Mouse (Mus musculus): ENCODE data around the gene Rbfox3. TPM values are rescaled to one million over a fixed set of nuclear protein-coding genes. Genes with fewer than 3 reads are reported as not detected.
A peak's percentile ranks its signal among the peaks of the same experiment; 100 is the strongest.

The Rbfox3 gene
- polyA plus RNA-seq, 2 experiments, result 0.08 to 0.17 TPM

GRCm38 (mm10) chr11:118469509-118470160, 441.8 kb downstream of the Rbfox3 start:
- Histone ChIP-seq H3K4me3 (ENCODE audit: insufficient read depth in 1 of 2, low read depth in 2 of 2, low read length in 2 of 2) (no peak overlapping the region), H3K4me2 (ENCODE audit: low read depth) (peak overlapping the region; percentile 18; the same call in 1 of the 2 replicates), H3K27ac (no peak overlapping the region), H3K9me3 (ENCODE audit: control insufficient read depth, low read length) (no peaks in the 10 kb centered on the region), H3K4me1 (replicated peaks; ENCODE audit: control insufficient read depth in 2 of 2, insufficient read depth in 2 of 2, low read length in 1 of 2) (peaks cover 25 to 36% of the 10 kb centered on the region in 2 experiments), H3K36me3 (replicated peaks; ENCODE audit: control insufficient read depth, insufficient read depth, low read depth) (no peaks in the 10 kb centered on the region), H3K27me3 (ENCODE audit: control insufficient read depth, insufficient read depth, low read length) (no peaks in the 10 kb centered on the region), H3K9ac (replicated peaks) (no peak overlapping the region)
- 49% methylated on average over 10 of the region's 10 CpGs for WGBS (ENCODE audit: insufficient replicate concordance)
- TF ChIP-seq EP300 (IDR thresholded peaks at IDR 0.05; ENCODE audit: low read depth), result no peak
- TF ChIP-seq CTCF (IDR thresholded peaks at IDR 0.05; ENCODE audit: low read depth), result no peak
- no peak for DNase-seq (ENCODE audit: low read depth in 3 of 3, low spot score in 3 of 3)
- no peak for ATAC-seq (ENCODE audit: insufficient read depth)

GRCm38 (mm10) chr11:118467441-118468035, 443.9 kb downstream of the Rbfox3 start:
- Histone ChIP-seq H3K27me3 (ENCODE audit: control insufficient read depth, insufficient read depth, low read length) (no peaks in the 10 kb centered on the region), H3K4me1 (replicated peaks; ENCODE audit: control insufficient read depth in 2 of 2, insufficient read depth in 2 of 2, low read length in 1 of 2) (peaks cover 11 to 22% of the 10 kb centered on the region in 2 experiments), H3K36me3 (replicated peaks; ENCODE audit: control insufficient read depth, insufficient read depth, low read depth) (no peaks in the 10 kb centered on the region), H3K27ac (no peak overlapping the region), H3K4me3 (ENCODE audit: insufficient read depth in 1 of 2, low read depth in 2 of 2, low read length in 2 of 2) (no peak overlapping the region), H3K9me3 (ENCODE audit: control insufficient read depth, low read length) (no peaks in the 10 kb centered on the region), H3K4me2 (ENCODE audit: low read depth) (no peak overlapping the region), H3K9ac (replicated peaks) (no peak overlapping the region)
- TF ChIP-seq EP300 (IDR thresholded peaks at IDR 0.05; ENCODE audit: low read depth) (no peak), CTCF (IDR thresholded peaks at IDR 0.05; ENCODE audit: low read depth) (no peak)
- no peak for DNase-seq (ENCODE audit: low read depth in 3 of 3, low spot score in 3 of 3)
- no peak; the same call in 1 of the 2 replicates for ATAC-seq (ENCODE audit: insufficient read depth)
- WGBS (ENCODE audit: insufficient replicate concordance), result 51% methylated on average over 11 of the region's 11 CpGs

GRCm38 (mm10) chr11:118460280-118460679, 451.1 kb downstream of the Rbfox3 start:
- Histone ChIP-seq H3K9ac (replicated peaks) (no peak overlapping the region), H3K36me3 (replicated peaks; ENCODE audit: control insufficient read depth, insufficient read depth, low read depth) (no peaks in the 10 kb centered on the region), H3K4me1 (replicated peaks; ENCODE audit: control insufficient read depth in 2 of 2, insufficient read depth in 2 of 2, low read length in 1 of 2) (peaks cover 0 to 2% of the 10 kb centered on the region in 2 experiments; a peak in 2 of 4 replicates), H3K27me3 (ENCODE audit: control insufficient read depth, insufficient read depth, low read length) (no peaks in the 10 kb centered on the region), H3K4me3 (ENCODE audit: insufficient read depth in 1 of 2, low read depth in 2 of 2, low read length in 2 of 2) (no peak overlapping the region), H3K9me3 (ENCODE audit: control insufficient read depth, low read length) (no peaks in the 10 kb centered on the region), H3K4me2 (ENCODE audit: low read depth) (no peak overlapping the region), H3K27ac (no peak overlapping the region)
- ATAC-seq (ENCODE audit: insufficient read depth), result no peak
- no peak for TF ChIP-seq EP300 (IDR thresholded peaks at IDR 0.05; ENCODE audit: low read depth)
- peak; percentile 89 for TF ChIP-seq CTCF (IDR thresholded peaks at IDR 0.05; ENCODE audit: low read depth)
- 65% methylated on average over 6 of the region's 6 CpGs for WGBS (ENCODE audit: insufficient replicate concordance)
- no peak for DNase-seq (ENCODE audit: low read depth in 3 of 3, low spot score in 3 of 3)

- Histone ChIP-seq H3K4me1 (replicated peaks; ENCODE audit: control insufficient read depth in 2 of 2, insufficient read depth in 2 of 2, low read length in 1 of 2) (peaks cover 0 to 2% of the 10 kb centered on the region in 2 experiments; a peak in 2 of 4 replicates), H3K27me3 (ENCODE audit: control insufficient read depth, insufficient read depth, low read length) (no peaks in the 10 kb centered on the region), H3K9me3 (ENCODE audit: control insufficient read depth, low read length) (no peaks in the 10 kb centered on the region), H3K4me3 (ENCODE audit: insufficient read depth in 1 of 2, low read depth in 2 of 2, low read length in 2 of 2) (no peak overlapping the region), H3K9ac (replicated peaks) (no peak overlapping the region), H3K27ac (no peak overlapping the region), H3K4me2 (ENCODE audit: low read depth) (no peak overlapping the region), H3K36me3 (replicated peaks; ENCODE audit: control insufficient read depth, insufficient read depth, low read depth) (no peaks in the 10 kb centered on the region)
- 39% methylated on average over 4 of the region's 4 CpGs for WGBS (ENCODE audit: insufficient replicate concordance)
- no peak for TF ChIP-seq EP300 (IDR thresholded peaks at IDR 0.05; ENCODE audit: low read depth)
- no peak for TF ChIP-seq CTCF (IDR thresholded peaks at IDR 0.05; ENCODE audit: low read depth)
- DNase-seq (ENCODE audit: low read depth in 3 of 3, low spot score in 3 of 3), result no peak
- 0 out of 2 replicates have a peak, but pooled peaks have one; percentile 11 for ATAC-seq (ENCODE audit: insufficient read depth)
Observed at GRCm38 (mm10) chr11:118459536-118459935, 451.9 kb downstream of the Rbfox3 start.

GRCm38 (mm10) chr11:118459051-118459450, 452.3 kb downstream of the Rbfox3 start:
- TF ChIP-seq CTCF (IDR thresholded peaks at IDR 0.05; ENCODE audit: low read depth), result no peak
- Histone ChIP-seq H3K27ac (no peak overlapping the region), H3K36me3 (replicated peaks; ENCODE audit: control insufficient read depth, insufficient read depth, low read depth) (no peaks in the 10 kb centered on the region), H3K9ac (replicated peaks) (no peak overlapping the region), H3K27me3 (ENCODE audit: control insufficient read depth, insufficient read depth, low read length) (no peaks in the 10 kb centered on the region), H3K4me2 (ENCODE audit: low read depth) (no peak overlapping the region), H3K4me1 (replicated peaks; ENCODE audit: control insufficient read depth in 2 of 2, insufficient read depth in 2 of 2, low read length in 1 of 2) (peaks cover 0 to 2% of the 10 kb centered on the region in 2 experiments; a peak in 2 of 4 replicates), H3K4me3 (ENCODE audit: insufficient read depth in 1 of 2, low read depth in 2 of 2, low read length in 2 of 2) (no peak overlapping the region), H3K9me3 (ENCODE audit: control insufficient read depth, low read length) (no peaks in the 10 kb centered on the region)
- WGBS (ENCODE audit: insufficient replicate concordance), result 9% methylated on average over 8 of the region's 8 CpGs
- DNase-seq (ENCODE audit: low read depth in 3 of 3, low spot score in 3 of 3), result no peak
- ATAC-seq (ENCODE audit: insufficient read depth), result peak; percentile 35; the same call in 1 of the 2 replicates

Data from liver, embryonic 14.5 days (tissue).